Mouse (Mus musculus): Measurements from ENCODE around the gene Phldb1.

Phldb1 gene

GRCm38 (mm10) chr9:44708429-44708765 is 26.6 kb downstream of the Phldb1 start:
- DNase-seq: peak; percentile 74 to 80

DNA sequence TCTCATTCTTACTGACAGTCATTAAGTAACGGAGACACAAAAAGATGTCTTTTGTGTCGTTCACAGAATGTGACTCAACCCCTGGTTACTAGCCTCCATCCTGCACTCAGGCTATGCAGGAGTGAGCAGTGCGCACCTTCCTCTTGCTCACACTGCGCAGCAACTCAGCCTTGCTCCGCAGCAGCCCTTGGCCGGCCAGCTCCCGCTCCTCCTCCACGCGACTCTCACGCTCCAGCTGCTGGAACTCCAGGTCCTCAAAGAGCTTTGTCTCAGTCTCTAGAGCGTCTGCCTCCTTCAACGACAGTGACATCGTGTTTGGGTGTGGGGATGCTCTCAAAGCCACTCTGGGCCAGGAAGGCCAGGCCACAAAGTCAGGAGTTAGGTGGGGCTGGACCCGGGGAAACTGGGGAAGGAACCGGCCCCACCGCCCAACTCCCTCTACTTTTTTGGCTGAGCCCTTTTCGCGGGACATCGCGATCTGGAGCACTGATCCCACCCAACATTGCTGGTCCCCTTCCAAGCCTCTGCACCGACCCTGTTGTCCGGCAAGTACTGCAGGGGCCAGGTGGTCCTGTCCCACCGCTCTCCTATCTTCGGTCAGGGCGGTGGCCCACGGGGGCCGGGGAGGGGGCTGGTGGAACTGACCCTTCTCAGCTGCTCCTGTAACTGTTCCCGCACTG is 27.1 kb downstream of the Phldb1 start:
- DNase-seq: no peak

- no peak for DNase-seq
These were observed 35.3 kb downstream of the Phldb1 start for GRCm38 (mm10) chr9:44699730-44700129.

DNA sequence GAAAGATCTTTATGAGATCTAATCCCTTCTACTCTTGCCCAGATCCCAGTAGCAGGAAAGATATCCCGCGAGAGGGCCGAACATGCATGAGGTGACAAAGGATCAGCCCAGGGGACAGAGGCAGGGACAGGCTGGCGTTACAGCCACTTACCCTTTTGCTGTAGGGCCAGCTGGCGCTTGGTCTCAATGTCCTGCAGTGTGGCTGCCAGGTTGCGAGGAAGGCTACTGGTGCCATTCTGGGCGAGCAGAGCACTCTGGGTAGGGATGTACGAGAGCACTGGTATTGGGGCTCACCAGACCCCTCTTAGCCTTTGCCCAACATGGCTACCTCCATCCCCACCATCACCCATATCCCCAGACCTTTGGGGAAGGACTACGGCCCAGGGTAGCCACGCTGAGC is 35.8 kb downstream of the Phldb1 start:
- DNase-seq: no peak

DNA sequence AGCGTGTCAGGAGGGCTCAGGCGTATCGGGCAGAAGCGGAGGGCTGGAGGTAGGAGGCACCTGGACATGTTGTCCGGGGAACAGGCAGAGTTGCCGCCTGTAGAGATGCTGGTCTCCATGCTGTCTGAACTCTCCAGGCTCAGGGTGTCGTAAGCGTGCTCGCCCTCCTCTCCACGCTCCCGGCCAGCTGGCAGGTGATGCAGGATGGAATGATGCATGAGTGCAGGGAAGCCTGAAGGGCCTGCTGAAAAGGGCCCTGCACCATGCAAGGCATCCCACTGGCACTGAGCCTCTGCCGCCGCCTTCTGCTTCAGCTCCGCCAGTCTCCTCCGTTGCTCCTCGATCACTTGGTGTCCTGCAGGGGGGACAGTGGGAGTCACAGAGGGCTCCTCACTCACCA is 37.1 kb downstream of the Phldb1 start:
- DNase-seq: no peak

DNA sequence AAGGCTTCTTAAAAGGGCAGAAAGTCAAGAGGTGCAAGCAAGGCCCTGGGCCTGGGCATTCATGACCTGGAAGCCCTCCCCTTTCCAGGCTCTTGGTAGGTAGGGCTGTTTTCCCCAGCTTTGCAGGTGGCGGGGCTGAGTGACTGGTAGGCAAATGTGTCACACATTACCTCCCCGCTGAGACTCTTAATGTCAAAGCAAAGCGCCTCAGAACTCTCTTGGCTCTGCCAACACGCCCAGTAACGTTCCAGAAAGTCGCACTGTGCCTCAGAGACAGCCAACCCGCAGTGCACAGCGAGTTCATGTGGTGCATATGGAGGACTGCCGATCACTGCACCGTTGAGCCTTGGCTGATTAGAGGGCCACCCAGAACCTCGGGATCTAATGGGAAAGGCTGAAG is 41.9 kb downstream of the Phldb1 start:
- no peak for DNase-seq

DNA sequence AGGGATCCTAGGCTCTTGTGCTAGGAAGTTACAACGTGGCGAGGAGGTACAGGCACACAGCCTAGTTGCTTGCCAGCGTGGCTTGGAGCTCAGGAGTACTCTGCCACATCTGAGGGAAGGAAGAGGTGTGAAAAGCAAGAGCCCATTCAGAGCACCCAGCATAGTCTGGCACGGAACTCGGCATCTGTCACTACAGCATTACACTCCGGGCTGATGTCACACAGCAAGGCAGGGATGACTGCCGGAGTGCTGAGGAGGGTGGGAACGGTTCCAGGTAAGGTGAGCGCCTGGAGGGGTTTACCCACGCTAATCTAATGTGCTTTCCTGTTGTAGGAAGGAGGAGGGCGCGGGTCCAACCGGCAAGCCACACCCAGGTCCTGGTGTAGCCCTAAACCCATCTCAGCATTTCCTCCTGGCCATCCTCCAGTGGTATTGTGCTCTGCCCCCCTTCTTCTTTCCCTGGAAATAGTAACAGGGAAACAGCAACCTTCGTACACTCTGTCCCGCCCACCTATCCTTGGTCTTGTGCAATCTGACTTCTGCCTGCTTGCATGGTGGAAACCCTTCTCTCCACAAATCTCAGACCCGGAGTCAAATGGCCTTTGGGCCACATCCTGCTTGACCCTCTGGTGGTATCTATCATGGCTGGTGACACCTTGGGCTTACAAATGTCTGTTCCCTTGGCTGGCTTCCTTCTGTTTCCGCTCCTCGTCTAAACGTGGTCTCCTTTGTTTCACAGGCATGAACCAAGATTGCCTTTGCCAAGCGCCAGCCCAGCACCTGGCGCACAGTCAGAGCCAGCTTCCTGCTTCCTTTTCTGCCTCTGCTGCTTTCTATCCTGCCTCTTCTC is 43.1 kb downstream of the Phldb1 start:
- DNase-seq: peak; percentile 41 to 47

DNA sequence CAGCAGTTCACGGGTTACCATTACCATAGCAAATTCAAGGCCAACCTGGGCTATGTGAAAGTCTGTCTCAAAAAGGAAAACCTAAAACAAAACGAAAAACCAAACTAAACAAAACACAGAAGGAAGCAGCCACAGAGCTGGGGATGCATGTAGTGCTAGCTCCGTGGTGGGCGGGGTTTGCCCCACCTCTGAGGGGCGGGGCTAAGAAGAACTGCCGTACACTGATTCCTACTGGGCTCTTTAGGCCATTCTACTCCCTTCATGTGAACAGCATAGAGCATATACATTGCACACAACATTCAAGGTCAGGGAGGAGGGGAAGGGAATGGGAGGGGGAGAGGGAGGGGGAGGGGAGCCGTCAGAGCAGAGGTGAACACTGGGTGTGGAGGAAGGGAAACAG is 44.4 kb downstream of the Phldb1 start:
- DNase-seq: peak; percentile 54 to 59

GRCm38 (mm10) chr9:44688013-44688412 is 47.0 kb downstream of the Phldb1 start:
- no peak for DNase-seq

DNA sequence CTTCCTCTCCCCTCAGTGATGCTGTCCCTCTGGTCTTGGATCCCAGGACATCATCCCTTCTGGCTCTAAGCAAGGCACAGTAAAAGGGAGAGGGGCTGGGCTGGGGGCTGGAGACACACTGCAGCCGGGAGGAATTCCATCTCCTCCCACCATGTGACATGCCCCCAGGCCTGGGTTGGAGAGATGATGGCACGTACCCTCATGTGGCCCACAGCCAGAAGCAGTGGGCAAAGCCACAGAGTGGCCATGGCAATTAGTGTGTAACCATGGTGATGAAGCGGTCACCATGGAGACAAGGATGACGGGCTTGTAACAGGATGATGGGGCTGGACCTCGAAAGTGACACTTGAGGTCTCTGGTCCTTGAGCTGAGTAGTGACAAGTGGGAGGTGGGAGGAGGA is 48.4 kb downstream of the Phldb1 start:
- DNase-seq: no peak

DNA sequence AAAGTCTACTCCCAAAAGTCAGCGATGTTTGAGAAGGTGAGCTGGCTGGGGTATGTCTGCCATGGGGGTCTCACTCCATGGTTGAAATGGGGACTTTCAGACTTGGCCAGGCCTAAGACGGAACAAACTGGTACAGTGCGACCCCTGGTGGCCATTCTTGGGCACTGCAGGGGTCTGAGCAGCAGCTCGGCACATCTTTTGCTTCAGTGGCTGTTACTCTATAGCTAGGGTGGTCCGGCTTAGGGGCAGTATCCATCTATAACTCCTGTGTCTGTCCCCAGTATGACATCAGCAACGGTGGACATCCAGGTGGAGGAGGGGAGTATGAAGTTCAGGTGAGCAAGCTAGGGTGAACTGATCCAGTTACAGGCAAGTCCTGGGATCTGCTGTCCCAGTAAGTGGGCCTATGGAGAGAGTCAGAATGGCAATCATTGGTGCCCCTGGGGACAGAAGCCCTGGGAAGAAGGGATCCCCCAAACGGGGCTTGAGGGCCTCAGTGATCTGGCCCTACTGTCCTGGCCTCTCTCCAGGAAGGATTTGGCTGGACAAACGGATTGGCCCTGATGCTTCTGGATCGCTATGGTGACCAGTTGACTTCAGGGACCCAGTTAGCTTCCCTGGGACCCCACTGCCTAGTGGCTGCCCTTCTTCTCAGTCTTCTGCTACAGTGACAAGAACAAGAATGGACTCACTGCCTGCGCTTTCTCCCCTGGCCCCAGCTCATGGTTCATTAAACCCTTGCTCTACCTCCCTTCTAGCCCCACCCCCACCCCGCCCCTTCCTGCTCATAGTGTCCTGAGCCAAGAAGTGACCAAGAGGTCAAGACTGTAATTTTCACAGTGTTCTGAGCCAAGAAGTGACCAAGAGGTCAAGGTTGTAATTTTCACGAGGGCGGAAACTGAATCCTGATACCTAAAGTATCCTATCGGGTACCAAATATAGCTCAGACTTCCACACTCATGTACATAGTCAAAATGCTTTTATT is 49.4 kb downstream of the Phldb1 start:
- peak; percentile 68 to 72 for DNase-seq

DNA sequence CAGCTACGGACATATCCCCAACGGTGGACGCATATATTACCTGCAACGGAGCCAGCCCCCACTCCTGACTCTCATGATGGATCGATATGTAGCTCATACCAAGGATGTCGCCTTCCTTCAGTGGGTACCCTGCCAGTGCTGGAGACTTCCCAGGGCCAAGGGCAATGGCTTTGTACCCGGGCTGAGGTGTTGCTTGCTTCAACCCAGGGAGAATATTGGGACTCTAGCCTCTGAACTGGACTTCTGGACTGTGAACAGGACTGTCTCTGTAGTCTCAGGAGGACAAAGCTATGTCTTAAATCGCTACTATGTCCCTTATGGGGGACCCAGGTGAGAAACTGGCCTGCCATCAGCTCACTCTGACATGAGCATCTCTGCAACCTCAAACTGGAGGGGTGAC is 52.0 kb downstream of the Phldb1 start:
- no peak for DNase-seq

- no peak for DNase-seq
These were observed 55.4 kb downstream of the Phldb1 start for GRCm38 (mm10) chr9:44679565-44679964.

GRCm38 (mm10) chr9:44678288-44678871 is 56.6 kb downstream of the Phldb1 start:
- no peak for DNase-seq

DNA sequence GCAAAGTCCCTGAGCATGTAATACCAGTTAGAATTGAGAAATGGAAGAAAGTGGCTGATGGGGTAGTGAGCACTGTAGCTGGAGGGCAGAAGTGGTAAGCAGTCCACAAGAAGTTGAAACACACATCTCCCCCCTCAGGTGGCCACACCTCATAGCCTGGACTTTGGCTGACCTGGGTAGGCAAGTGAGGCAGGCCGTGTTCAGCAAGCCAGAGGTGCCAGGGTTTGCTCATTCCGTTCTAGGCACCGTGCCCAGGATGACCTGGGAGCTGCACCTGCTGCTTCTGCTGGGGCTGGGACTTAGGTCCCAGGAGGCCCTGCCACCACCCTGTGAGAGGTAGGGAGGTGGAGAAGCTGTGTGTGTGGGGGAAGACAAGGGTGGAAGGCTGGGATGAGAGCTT is 62.0 kb downstream of the Phldb1 start, which contains the start of gene Treh:
Treh (plus strand) TSS at position 229 of the 400 bp plus-strand sequence.
- DNase-seq: no peak

DNA sequence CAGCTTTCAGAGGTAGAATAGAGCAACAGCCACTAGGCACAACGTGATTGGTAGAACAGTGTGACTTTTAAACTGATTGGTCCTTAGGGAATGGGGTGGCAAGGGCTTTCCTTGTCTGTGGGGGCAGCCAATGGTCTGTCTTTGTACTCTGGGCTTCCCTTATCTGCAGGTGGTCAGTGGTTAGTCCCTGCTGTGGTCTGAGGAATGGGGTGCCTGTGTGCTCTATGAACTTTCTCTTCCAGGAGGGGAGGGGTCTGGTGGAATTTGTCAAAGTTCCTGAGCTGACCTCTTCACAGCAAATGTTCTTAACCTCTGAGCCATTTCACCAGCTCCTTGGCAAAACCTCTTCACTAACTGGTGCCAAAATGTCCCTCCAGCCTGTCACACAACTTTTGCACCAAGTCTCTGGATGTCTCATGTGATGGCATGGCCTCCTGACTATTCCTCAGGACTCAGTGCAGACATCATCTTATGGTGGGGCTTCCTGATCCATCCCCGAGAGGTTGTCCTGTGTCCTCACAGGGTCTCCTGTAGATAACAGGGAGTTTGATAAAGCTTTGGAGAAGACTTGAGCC is 62.6 kb downstream of the Phldb1 start:
- DNase-seq: no peak

- DNase-seq: no peak
These were observed 63.6 kb downstream of the Phldb1 start for GRCm38 (mm10) chr9:44671416-44671815.

GRCm38 (mm10) chr9:44663706-44664105 is 71.3 kb downstream of the Phldb1 start:
- DNase-seq: no peak

GRCm38 (mm10) chr9:44655098-44656066 is 79.6 kb downstream of the Phldb1 start:
- peak; percentile 39 to 47 for DNase-seq

- no peak for DNase-seq
These were observed 81.1 kb downstream of the Phldb1 start for GRCm38 (mm10) chr9:44653896-44654295.

DNA sequence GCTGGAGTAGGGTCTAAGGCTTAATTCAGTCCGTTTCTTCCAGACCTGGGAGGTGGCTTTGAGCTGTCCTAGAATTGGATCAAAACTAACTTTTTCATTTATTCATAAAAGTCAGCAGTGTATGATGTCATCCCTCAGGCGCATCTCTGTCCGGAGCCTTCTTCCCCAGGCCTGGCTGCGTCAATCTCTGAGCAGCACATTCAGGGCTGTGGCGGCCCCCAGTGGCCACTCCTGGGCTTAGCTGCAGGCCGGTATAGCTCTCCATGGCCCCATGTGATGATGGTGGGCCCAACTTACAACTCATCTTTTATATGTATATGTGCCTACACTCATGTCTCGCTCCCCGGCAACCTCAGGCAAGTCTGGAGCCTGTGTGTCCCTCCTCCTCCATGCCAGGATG is 83.0 kb downstream of the Phldb1 start:
- peak; percentile 74 to 77 for DNase-seq
